Mouse (Mus musculus) small intestine, adult 2 months (tissue): ENCODE measurements around the gene 2010109A12Rik.

Experiments
- CTCF ChIP-seq: fragments of 200-500 bp; IDR thresholded peaks from 2 replicates; pipeline ENCODE4 v1.5.1; 2012; ENCODE audit warnings: low read depth, mild to moderate bottlenecking, control low read depth, inconsistent platforms, low read length, moderate library complexity, mixed read lengths; ENCODE audit not compliant: insufficient replicate concordance, insufficient read length; ENCODE audit errors: extremely low read depth
- POLR2A ChIP-seq: fragments of 200-500 bp; IDR thresholded peaks from 2 replicates; pipeline ENCODE4 v1.6.1; 2012; ENCODE audit warnings: low read depth, mild to moderate bottlenecking, control low read depth, inconsistent platforms, low read length, moderate library complexity

DNA sequence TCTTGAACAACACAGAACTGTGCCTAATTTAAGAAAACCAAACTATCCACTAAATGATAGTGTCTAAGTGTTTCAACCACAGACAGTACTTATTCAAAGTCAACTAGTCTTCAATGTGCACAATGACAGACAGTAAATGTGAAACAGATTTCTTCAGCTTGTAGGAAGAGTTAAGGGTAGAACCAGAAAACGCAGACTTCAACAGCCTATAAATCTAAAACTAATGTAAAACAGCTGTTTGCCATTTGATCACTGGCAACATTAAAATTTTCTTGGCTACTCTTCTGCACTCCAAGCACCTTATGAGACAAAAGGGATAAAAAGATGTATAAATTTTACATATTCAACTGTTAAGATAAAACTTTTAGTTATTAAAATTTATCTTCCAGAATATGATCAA is 5.1 kb upstream of the 2010109A12Rik start:
- no peak for TF ChIP-seq CTCF
- no peak for TF ChIP-seq POLR2A
